Mouse (Mus musculus): ENCODE measurements around the gene Prr5. TPM values are rescaled to one million over a fixed set of nuclear protein-coding genes. Genes with fewer than 3 reads are reported as not detected.

Prr5 gene
- polyA plus RNA-seq, 1 experiment from 2014 or later, result 27.8 TPM

GRCm38 (mm10) chr15:84671401-84672307, 2.2 kb downstream of the Prr5 start:
- ATAC-seq (ENCODE audit: insufficient read depth) (peak; percentile 30), DNase-seq (peak; percentile 78)
- no peak overlapping the region for H3K27ac ChIP-seq (ENCODE audit: low read depth)
- H3K9me3 ChIP-seq (ENCODE audit: low read depth, low read length), result no peaks in the 10 kb centered on the region
- H3K9ac ChIP-seq, result no peak overlapping the region
- no peaks in the 10 kb centered on the region for H3K27me3 ChIP-seq (ENCODE audit: insufficient read depth, low read length)
- H3K4me3 ChIP-seq (ENCODE audit: low read depth, low read length), result no peak overlapping the region
- peak; percentile 54 for TF ChIP-seq CTCF (IDR thresholded peaks at IDR 0.05; ENCODE audit: low read depth)
- H3K4me1 ChIP-seq (ENCODE audit: insufficient read depth), result no peaks in the 10 kb centered on the region
- no peak overlapping the region for H3K4me2 ChIP-seq
- H3K36me3 ChIP-seq (ENCODE audit: insufficient read depth), result no peaks in the 10 kb centered on the region
- 41% methylated on average over 9 of the region's 9 CpGs for WGBS

GRCm38 (mm10) chr15:84672308-84672615, 2.8 kb downstream of the Prr5 start:
- Histone ChIP-seq H3K27me3 (ENCODE audit: insufficient read depth, low read length) (no peaks in the 10 kb centered on the region), H3K9me3 (ENCODE audit: low read depth, low read length) (no peaks in the 10 kb centered on the region), H3K36me3 (ENCODE audit: insufficient read depth) (no peaks in the 10 kb centered on the region), H3K4me2 (no peak overlapping the region), H3K4me3 (ENCODE audit: low read depth, low read length) (no peak overlapping the region), H3K4me1 (ENCODE audit: insufficient read depth) (no peaks in the 10 kb centered on the region), H3K9ac (no peak overlapping the region), H3K27ac (ENCODE audit: low read depth) (no peak overlapping the region)
- TF ChIP-seq CTCF (IDR thresholded peaks at IDR 0.05; ENCODE audit: low read depth), result no peak
- 0 out of 2 replicates have a peak, but pooled peaks have one; percentile 4 for ATAC-seq (ENCODE audit: insufficient read depth)
- 72% methylated on average over 4 of the region's 4 CpGs for WGBS
- DNase-seq, result no peak

GRCm38 (mm10) chr15:84672616-84673015, 3.2 kb downstream of the Prr5 start:
- 61% methylated on average over 3 of the region's 3 CpGs for WGBS
- no peak overlapping the region for H3K27ac ChIP-seq (ENCODE audit: low read depth)
- ATAC-seq (ENCODE audit: insufficient read depth), result no peak

GRCm38 (mm10) chr15:84674329-84675067, 5.1 kb downstream of the Prr5 start:
- no peak for ATAC-seq (ENCODE audit: insufficient read depth)
- TF ChIP-seq CTCF (IDR thresholded peaks at IDR 0.05; ENCODE audit: low read depth), result 0 out of 2 replicates have a peak, but pooled peaks have one; percentile 19
- 85% methylated on average over 11 of the region's 11 CpGs for WGBS

More at GRCm38 (mm10) chr15:84672616-84673015, 3.2 kb downstream of the Prr5 start:
- H3K4me3 ChIP-seq (ENCODE audit: low read depth, low read length), result no peak overlapping the region
- no peaks in the 10 kb centered on the region for H3K36me3 ChIP-seq (ENCODE audit: insufficient read depth)
- H3K9me3 ChIP-seq (ENCODE audit: low read depth, low read length), result no peaks in the 10 kb centered on the region
- H3K27me3 ChIP-seq (ENCODE audit: insufficient read depth, low read length), result no peaks in the 10 kb centered on the region
- no peak overlapping the region for H3K4me2 ChIP-seq
- no peak for TF ChIP-seq CTCF (IDR thresholded peaks at IDR 0.05; ENCODE audit: low read depth)
- no peak for DNase-seq
- no peak overlapping the region for H3K9ac ChIP-seq
- no peaks in the 10 kb centered on the region for H3K4me1 ChIP-seq (ENCODE audit: insufficient read depth)

GRCm38 (mm10) chr15:84675317-84675716, 5.9 kb downstream of the Prr5 start:
- WGBS, result 60% methylated on average over 8 of the region's 8 CpGs
- no peak for TF ChIP-seq CTCF (IDR thresholded peaks at IDR 0.05; ENCODE audit: low read depth)
- DNase-seq (no peak), ATAC-seq (ENCODE audit: insufficient read depth) (no peak)
- Histone ChIP-seq H3K36me3 (ENCODE audit: insufficient read depth) (no peaks in the 10 kb centered on the region), H3K9me3 (ENCODE audit: low read depth, low read length) (no peaks in the 10 kb centered on the region), H3K4me3 (ENCODE audit: low read depth, low read length) (no peak overlapping the region), H3K4me2 (no peak overlapping the region), H3K27me3 (ENCODE audit: insufficient read depth, low read length) (no peaks in the 10 kb centered on the region), H3K4me1 (ENCODE audit: insufficient read depth) (peaks cover 1% of the 10 kb centered on the region; the same call in 1 of the 2 replicates), H3K9ac (no peak overlapping the region), H3K27ac (ENCODE audit: low read depth) (no peak overlapping the region)

More at GRCm38 (mm10) chr15:84674329-84675067, 5.1 kb downstream of the Prr5 start:
- Histone ChIP-seq H3K4me3 (ENCODE audit: low read depth, low read length) (no peak overlapping the region), H3K27ac (ENCODE audit: low read depth) (no peak overlapping the region), H3K27me3 (ENCODE audit: insufficient read depth, low read length) (no peaks in the 10 kb centered on the region), H3K9ac (no peak overlapping the region), H3K36me3 (ENCODE audit: insufficient read depth) (no peaks in the 10 kb centered on the region), H3K4me1 (ENCODE audit: insufficient read depth) (no peaks in the 10 kb centered on the region), H3K4me2 (no peak overlapping the region), H3K9me3 (ENCODE audit: low read depth, low read length) (no peaks in the 10 kb centered on the region)
- DNase-seq, result peak; percentile 29

GRCm38 (mm10) chr15:84677943-84678342, 8.5 kb downstream of the Prr5 start:
- Histone ChIP-seq H3K4me2 (no peak overlapping the region), H3K4me1 (ENCODE audit: insufficient read depth) (peaks cover 17% of the 10 kb centered on the region), H3K9ac (no peak overlapping the region), H3K27ac (ENCODE audit: low read depth) (no peak overlapping the region), H3K36me3 (ENCODE audit: insufficient read depth) (no peaks in the 10 kb centered on the region), H3K9me3 (ENCODE audit: low read depth, low read length) (no peaks in the 10 kb centered on the region), H3K27me3 (ENCODE audit: insufficient read depth, low read length) (no peaks in the 10 kb centered on the region), H3K4me3 (ENCODE audit: low read depth, low read length) (no peak overlapping the region)
- no peak for DNase-seq
- WGBS, result 67% methylated on average over 11 of the region's 11 CpGs
- no peak for TF ChIP-seq CTCF (IDR thresholded peaks at IDR 0.05; ENCODE audit: low read depth)
- ATAC-seq (ENCODE audit: insufficient read depth), result no peak

GRCm38 (mm10) chr15:84679090-84679489, 9.7 kb downstream of the Prr5 start:
- H3K27me3 ChIP-seq (ENCODE audit: insufficient read depth, low read length), result no peaks in the 10 kb centered on the region
- 88% methylated on average over 4 of the region's 4 CpGs for WGBS
- no peak for ATAC-seq (ENCODE audit: insufficient read depth)
- DNase-seq, result no peak
- no peak overlapping the region for H3K9ac ChIP-seq
- no peaks in the 10 kb centered on the region for H3K9me3 ChIP-seq (ENCODE audit: low read depth, low read length)
- no peak overlapping the region for H3K27ac ChIP-seq (ENCODE audit: low read depth)
- no peaks in the 10 kb centered on the region for H3K36me3 ChIP-seq (ENCODE audit: insufficient read depth)
- H3K4me2 ChIP-seq, result no peak overlapping the region
- peaks cover 17% of the 10 kb centered on the region for H3K4me1 ChIP-seq (ENCODE audit: insufficient read depth)
- H3K4me3 ChIP-seq (ENCODE audit: low read depth, low read length), result no peak overlapping the region
- peak; percentile 53 for TF ChIP-seq CTCF (IDR thresholded peaks at IDR 0.05; ENCODE audit: low read depth)
